Mouse (Mus musculus): Measurements from ENCODE around the gene Ddx39b. TPM values are rescaled to one million over a fixed set of nuclear protein-coding genes. Genes with fewer than 3 reads are reported as not detected.

The Ddx39b gene
- polyA plus RNA-seq, 1 experiment from 2014 or later: 213 TPM

- peak overlapping the region; percentile 21; the same call in 1 of the 2 replicates for H3K4me2 ChIP-seq
- peaks cover 11% of the 10 kb centered on the region for H3K4me1 ChIP-seq (replicated peaks)
- no peak for ATAC-seq (replicated peaks; ENCODE audit: insufficient number of reproducible peaks, insufficient read depth, low FRiP score, low read depth)
- WGBS: 48% methylated on average over 11 of the region's 11 CpGs
- H3K4me3 ChIP-seq: peak overlapping the region; percentile 18
- peaks cover 79% of the 10 kb centered on the region for H3K27me3 ChIP-seq
- no peak overlapping the region for H3K27ac ChIP-seq
- no peaks in the 10 kb centered on the region for H3K36me3 ChIP-seq
- no peak overlapping the region for H3K9ac ChIP-seq
- no peaks in the 10 kb centered on the region for H3K9me3 ChIP-seq (replicated peaks)
These were observed 40.4 kb upstream of the Ddx39b start for GRCm38 (mm10) chr17:35201128-35201527.

- WGBS: 27% methylated on average over 13 of the region's 13 CpGs
- Histone ChIP-seq H3K9ac (0 out of 2 replicates have a peak within 1 kb of the TSS, but pooled peaks have one; percentile 28), H3K4me3 (peak within 1 kb of the TSS; percentile 18)
These were observed 39.8 kb upstream of the Ddx39b start, which contains the start of gene Tnf for GRCm38 (mm10) chr17:35201787-35202186. Gene Tnf (minus strand): TSS chr17:35202007.

GRCm38 (mm10) chr17:35202442-35202841, 39.1 kb upstream of the Ddx39b start:
- ATAC-seq (replicated peaks; ENCODE audit: insufficient number of reproducible peaks, insufficient read depth, low FRiP score, low read depth): no peak
- H3K4me1 ChIP-seq (replicated peaks): peaks cover 6% of the 10 kb centered on the region; the same call in 1 of the 2 replicates
- H3K9ac ChIP-seq: no peak overlapping the region
- H3K36me3 ChIP-seq: no peaks in the 10 kb centered on the region
- H3K4me3 ChIP-seq: no peak overlapping the region
- no peak overlapping the region for H3K27ac ChIP-seq
- 68% methylated on average over 4 of the region's 4 CpGs for WGBS
- H3K4me2 ChIP-seq: no peak overlapping the region
- peaks cover 73% of the 10 kb centered on the region for H3K27me3 ChIP-seq
- H3K9me3 ChIP-seq (replicated peaks): no peaks in the 10 kb centered on the region

More at GRCm38 (mm10) chr17:35201787-35202186, 39.8 kb upstream of the Ddx39b start, which contains the start of gene Tnf:
- H3K27ac ChIP-seq: no peak within 1 kb of the TSS
- H3K4me1 ChIP-seq (replicated peaks): peaks cover 6% of the 10 kb centered on the region; the same call in 1 of the 2 replicates
- no peaks in the 10 kb centered on the region for H3K9me3 ChIP-seq (replicated peaks)
- ATAC-seq (replicated peaks; ENCODE audit: insufficient number of reproducible peaks, insufficient read depth, low FRiP score, low read depth): no peak
- H3K36me3 ChIP-seq: no peaks in the 10 kb centered on the region
- H3K27me3 ChIP-seq: peaks cover 78% of the 10 kb centered on the region
- H3K4me2 ChIP-seq: peak within 1 kb of the TSS; percentile 21; the same call in 1 of the 2 replicates

- ATAC-seq (replicated peaks; ENCODE audit: insufficient number of reproducible peaks, insufficient read depth, low FRiP score, low read depth): no peak
- 24% methylated on average over 20 of the region's 20 CpGs for WGBS
- no peaks in the 10 kb centered on the region for H3K9me3 ChIP-seq (replicated peaks)
- peaks cover 59% of the 10 kb centered on the region for H3K27me3 ChIP-seq
- H3K4me1 ChIP-seq (replicated peaks): peaks cover 6% of the 10 kb centered on the region; the same call in 1 of the 2 replicates
- H3K9ac ChIP-seq: no peak within 1 kb of the TSS
- H3K27ac ChIP-seq: no peak within 1 kb of the TSS
- no peak within 1 kb of the TSS for H3K4me3 ChIP-seq
- H3K36me3 ChIP-seq: no peaks in the 10 kb centered on the region
- H3K4me2 ChIP-seq: peak within 1 kb of the TSS; percentile 16; the same call in 1 of the 2 replicates
These were observed 36.8 kb upstream of the Ddx39b start, which contains the start of gene Lta for GRCm38 (mm10) chr17:35204494-35205379. Gene Lta (minus strand): TSS chr17:35205351.

- Histone ChIP-seq H3K4me1 (replicated peaks) (peaks cover 6% of the 10 kb centered on the region; the same call in 1 of the 2 replicates), H3K36me3 (no peaks in the 10 kb centered on the region), H3K9me3 (replicated peaks) (no peaks in the 10 kb centered on the region), H3K4me3 (no peak overlapping the region), H3K27ac (no peak overlapping the region), H3K4me2 (peak overlapping the region; percentile 16; the same call in 1 of the 2 replicates), H3K27me3 (peaks cover 52% of the 10 kb centered on the region), H3K9ac (no peak overlapping the region)
- WGBS: 48% methylated on average over 10 of the region's 10 CpGs
- ATAC-seq (replicated peaks; ENCODE audit: insufficient number of reproducible peaks, insufficient read depth, low FRiP score, low read depth): no peak
These were observed 36.2 kb upstream of the Ddx39b start for GRCm38 (mm10) chr17:35205380-35205769.

- peaks cover 11% of the 10 kb centered on the region for H3K27me3 ChIP-seq
- no peak overlapping the region for H3K4me2 ChIP-seq
- WGBS: 59% methylated on average over 12 of the region's 12 CpGs
- H3K27ac ChIP-seq: no peak overlapping the region
- H3K9me3 ChIP-seq (replicated peaks): no peaks in the 10 kb centered on the region
- no peak overlapping the region for H3K9ac ChIP-seq
- no peaks in the 10 kb centered on the region for H3K36me3 ChIP-seq
- ATAC-seq (replicated peaks; ENCODE audit: insufficient number of reproducible peaks, insufficient read depth, low FRiP score, low read depth): no peak
- H3K4me3 ChIP-seq: no peak overlapping the region
- H3K4me1 ChIP-seq (replicated peaks): peaks cover 7% of the 10 kb centered on the region; the same call in 1 of the 2 replicates
These were observed 31.6 kb upstream of the Ddx39b start for GRCm38 (mm10) chr17:35209785-35210535.

GRCm38 (mm10) chr17:35210593-35210992, 31.0 kb upstream of the Ddx39b start:
- Histone ChIP-seq H3K9ac (no peak overlapping the region), H3K36me3 (no peaks in the 10 kb centered on the region), H3K4me3 (no peak overlapping the region), H3K4me1 (replicated peaks) (0 out of 2 replicates have a peak, but pooled peaks cover 4% of the 10 kb centered on the region), H3K27me3 (peaks cover 5% of the 10 kb centered on the region; the same call in 1 of the 2 replicates), H3K9me3 (replicated peaks) (no peaks in the 10 kb centered on the region), H3K4me2 (no peak overlapping the region), H3K27ac (no peak overlapping the region)
- 61% methylated on average over 3 of the region's 3 CpGs for WGBS
- no peak for ATAC-seq (replicated peaks; ENCODE audit: insufficient number of reproducible peaks, insufficient read depth, low FRiP score, low read depth)

- no peaks in the 10 kb centered on the region for H3K9me3 ChIP-seq (replicated peaks)
- 86% methylated on average over 5 of the region's 5 CpGs for WGBS
- ATAC-seq (replicated peaks; ENCODE audit: insufficient number of reproducible peaks, insufficient read depth, low FRiP score, low read depth): no peak
These were observed 28.5 kb upstream of the Ddx39b start for GRCm38 (mm10) chr17:35213071-35213470.

GRCm38 (mm10) chr17:35218516-35219193, 22.9 kb upstream of the Ddx39b start:
- Histone ChIP-seq H3K36me3 (peaks cover 6% of the 10 kb centered on the region; the same call in 1 of the 2 replicates), H3K9ac (no peak overlapping the region), H3K9me3 (replicated peaks) (no peaks in the 10 kb centered on the region), H3K27me3 (no peaks in the 10 kb centered on the region), H3K4me1 (replicated peaks) (peaks cover 32% of the 10 kb centered on the region), H3K4me3 (no peak overlapping the region), H3K4me2 (peak overlapping the region; percentile 33), H3K27ac (peak overlapping the region; percentile 58)
- 56% methylated on average over 18 of the region's 18 CpGs for WGBS
- ATAC-seq (replicated peaks; ENCODE audit: insufficient number of reproducible peaks, insufficient read depth, low FRiP score, low read depth): peak; percentile 72

More at GRCm38 (mm10) chr17:35213071-35213470, 28.5 kb upstream of the Ddx39b start:
- no peak overlapping the region for H3K4me3 ChIP-seq
- no peaks in the 10 kb centered on the region for H3K27me3 ChIP-seq
- no peaks in the 10 kb centered on the region for H3K36me3 ChIP-seq
- H3K4me2 ChIP-seq: no peak overlapping the region
- no peak overlapping the region for H3K9ac ChIP-seq
- H3K4me1 ChIP-seq (replicated peaks): 0 out of 2 replicates have a peak, but pooled peaks cover 4% of the 10 kb centered on the region
- no peak overlapping the region for H3K27ac ChIP-seq

- no peak for ATAC-seq (replicated peaks; ENCODE audit: insufficient number of reproducible peaks, insufficient read depth, low FRiP score, low read depth)
- 54% methylated on average over 6 of the region's 6 CpGs for WGBS
These were observed 21.9 kb upstream of the Ddx39b start for GRCm38 (mm10) chr17:35219601-35220041.

More at GRCm38 (mm10) chr17:35219601-35220041, 21.9 kb upstream of the Ddx39b start:
- no peak overlapping the region for H3K9ac ChIP-seq
- peaks cover 29% of the 10 kb centered on the region for H3K4me1 ChIP-seq (replicated peaks)
- no peaks in the 10 kb centered on the region for H3K9me3 ChIP-seq (replicated peaks)
- no peak overlapping the region for H3K4me3 ChIP-seq
- H3K27ac ChIP-seq: peak overlapping the region; percentile 58
- H3K4me2 ChIP-seq: no peak overlapping the region
- peaks cover 6% of the 10 kb centered on the region; the same call in 1 of the 2 replicates for H3K36me3 ChIP-seq
- H3K27me3 ChIP-seq: no peaks in the 10 kb centered on the region
